Mouse (Mus musculus): ENCODE results near the gene Dusp11.

Gene Dusp11

GRCm38 (mm10) chr6:85895061-85895648 lies 66.3 kb downstream of the Dusp11 start:
- DNase-seq (ENCODE audit: low spot score in 2 of 2) = peak in 1 of 2 experiments; percentile 54

All from urinary bladder, postnatal 4 days (tissue).